Mouse (Mus musculus): ENCODE measurements at regions not wholly inside any gene's neighbourhood (a gene's known extent, or its start where the extent isn't known, plus 50 kb on each side); places are given as distances from the start of the nearest gene placed in this dataset.

GRCm38 (mm10) chr4:69824215-69824902 is 585.9 kb downstream of the Cdk5rap2 start:
- TF ChIP-seq CTCF (IDR thresholded peaks at IDR 0.05; ENCODE audit: low read depth) (no peak), EP300 (optimal IDR thresholded peaks at IDR 0.05) (no peak)

Measured in stomach, postnatal 0 days (tissue).